Mouse (Mus musculus) forebrain, embryonic 14.5 days (tissue): Measurements from ENCODE around the gene Neurl1a. TPM values are rescaled to one million over a fixed set of nuclear protein-coding genes. Genes with fewer than 3 reads are reported as not detected.

Experiments used
- ATAC-seq: fragments of 200-750 bp; cut with Nextera tagmentation; 2 replicates; pipeline ENCODE4 v1.8.0; 2017; ENCODE audit warnings: mild to moderate bottlenecking, moderate library complexity
- DNase-seq: peaks from one replicate; pipeline ENCODE4 v3.0.0-alpha.2; 2015; ENCODE audit warnings: low spot score
- H3K27ac ChIP-seq: fragments of 300-500 bp; sonication (generic); 2 replicates; pipeline ENCODE4 v1.5.1; 2014; ENCODE audit warnings: low read depth, mild to moderate bottlenecking, control low read depth, low read length, moderate library complexity
- H3K27me3 ChIP-seq: fragments of 300-500 bp; sonication (generic); replicated peaks from 2 replicates; pipeline ENCODE4 v1.6.1; 2014; ENCODE audit warnings: low read length, control low read depth, mixed read lengths; ENCODE audit not compliant: control insufficient read depth, insufficient read depth
- H3K36me3 ChIP-seq: fragments of 300-500 bp; sonication (generic); 2 replicates; pipeline ENCODE4 v1.6.1; 2014; ENCODE audit warnings: low read length, control low read depth; ENCODE audit not compliant: control insufficient read depth, insufficient read depth
- H3K4me1 ChIP-seq: fragments of 300-500 bp; sonication (generic); 2 replicates; pipeline ENCODE4 v1.6.1; 2014; ENCODE audit warnings: antibody characterized with exemption, low read length, control low read depth; ENCODE audit not compliant: control insufficient read depth, insufficient read depth
- H3K4me2 ChIP-seq: fragments of 300-500 bp; sonication (generic); 2 replicates; pipeline ENCODE4 v1.6.1; 2014; ENCODE audit warnings: mild to moderate bottlenecking, control low read depth, low read length
- H3K4me3 ChIP-seq: fragments of 300-500 bp; sonication (generic); 2 replicates; pipeline ENCODE4 v1.5.1; 2014; ENCODE audit warnings: low read depth, low read length, control low read depth
- H3K9ac ChIP-seq: fragments of 300-500 bp; sonication (generic); 2 replicates; pipeline ENCODE4 v1.6.1; 2014; ENCODE audit warnings: mild to moderate bottlenecking, low read length, control low read depth, moderate library complexity
- H3K9me3 ChIP-seq: fragments of 300-500 bp; sonication (generic); replicated peaks from 2 replicates; pipeline ENCODE4 v1.6.1; 2016; ENCODE audit warnings: low read length, control low read depth, mixed read lengths; ENCODE audit not compliant: control insufficient read depth
- WGBS: fragments of 180-500 bp; shearing (Covaris S2); extraction: QIAGEN DNeasy Blood & Tissue Kit; methylation state at CpG from one replicate; pipeline ENCODE4 v1.1.7; 2014; 5-methylcytosine and 5-hydroxymethylcytosine counted together
- polyA plus RNA-seq: library from polyadenylated mRNA; unstranded; fragments of >200 nt; fragmentation: Nextera tagmentation; extraction: Ambion mirVana; gene quantifications from 2 replicates; pipeline ENCODE4 v1.2.1, GENCODE M21; 2014

Neurl1a gene
- polyA plus RNA-seq, 1 experiment from 2014 or later, result 3.7 TPM

- WGBS, result 83% methylated on average over 13 of the region's 13 CpGs
- Histone ChIP-seq H3K4me2 (no peak overlapping the region), H3K4me3 (no peak overlapping the region), H3K9ac (no peak overlapping the region), H3K9me3 (no peaks in the 10 kb centered on the region), H3K27ac (no peak overlapping the region), H3K27me3 (no peaks in the 10 kb centered on the region), H3K4me1 (no peaks in the 10 kb centered on the region), H3K36me3 (no peaks in the 10 kb centered on the region)
- DNase-seq, result no peak
- ATAC-seq, result no peak
Observed at GRCm38 (mm10) chr19:47198671-47199350, 20.2 kb downstream of the Neurl1a start.

DNA sequence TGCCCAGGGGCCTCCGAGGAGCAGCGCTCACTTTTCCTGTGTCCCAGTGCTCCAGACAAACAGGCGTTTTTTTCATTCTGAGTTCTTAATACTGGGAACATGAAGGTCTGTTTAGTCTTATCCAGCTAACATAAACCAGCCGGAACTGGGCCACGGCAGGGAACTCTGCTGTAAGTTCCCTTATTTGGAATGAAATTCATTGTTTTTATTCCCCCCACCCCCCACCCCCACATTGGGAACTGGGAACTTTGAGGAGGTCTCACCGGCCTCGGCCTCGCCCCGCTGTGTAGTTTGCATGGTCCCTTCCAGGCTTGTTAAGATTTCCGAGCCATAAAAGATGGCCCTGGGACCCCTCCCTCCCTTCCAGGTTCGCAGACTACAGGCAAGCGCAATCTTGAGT, 23.4 kb downstream of the Neurl1a start:
- ATAC-seq (no peak), DNase-seq (no peak)
- no peaks in the 10 kb centered on the region for H3K9me3 ChIP-seq
- H3K4me1 ChIP-seq, result no peaks in the 10 kb centered on the region
- H3K27me3 ChIP-seq, result no peaks in the 10 kb centered on the region
- H3K36me3 ChIP-seq, result no peaks in the 10 kb centered on the region
- no peak overlapping the region for H3K4me2 ChIP-seq
- no peak overlapping the region for H3K4me3 ChIP-seq
- H3K9ac ChIP-seq, result no peak overlapping the region
- no peak overlapping the region for H3K27ac ChIP-seq
- WGBS, result 66% methylated on average over 12 of the region's 12 CpGs

GRCm38 (mm10) chr19:47202429-47202828, 23.8 kb downstream of the Neurl1a start:
- no peak for DNase-seq
- Histone ChIP-seq H3K27ac (no peak overlapping the region), H3K27me3 (no peaks in the 10 kb centered on the region), H3K4me2 (no peak overlapping the region), H3K36me3 (no peaks in the 10 kb centered on the region), H3K9me3 (no peaks in the 10 kb centered on the region), H3K4me1 (no peaks in the 10 kb centered on the region), H3K4me3 (no peak overlapping the region), H3K9ac (no peak overlapping the region)
- ATAC-seq, result no peak
- WGBS, result 77% methylated on average over 6 of the region's 6 CpGs

- H3K4me1 ChIP-seq, result no peaks in the 10 kb centered on the region
- no peak overlapping the region for H3K4me3 ChIP-seq
- H3K27me3 ChIP-seq, result no peaks in the 10 kb centered on the region
- no peaks in the 10 kb centered on the region for H3K9me3 ChIP-seq
- H3K4me2 ChIP-seq, result no peak overlapping the region
- WGBS, result 92% methylated on average over 6 of the region's 6 CpGs
- no peak overlapping the region for H3K9ac ChIP-seq
- H3K27ac ChIP-seq, result no peak overlapping the region
- H3K36me3 ChIP-seq, result no peaks in the 10 kb centered on the region
- DNase-seq (no peak), ATAC-seq (no peak)
Observed at GRCm38 (mm10) chr19:47203042-47203441, 24.4 kb downstream of the Neurl1a start.

DNA sequence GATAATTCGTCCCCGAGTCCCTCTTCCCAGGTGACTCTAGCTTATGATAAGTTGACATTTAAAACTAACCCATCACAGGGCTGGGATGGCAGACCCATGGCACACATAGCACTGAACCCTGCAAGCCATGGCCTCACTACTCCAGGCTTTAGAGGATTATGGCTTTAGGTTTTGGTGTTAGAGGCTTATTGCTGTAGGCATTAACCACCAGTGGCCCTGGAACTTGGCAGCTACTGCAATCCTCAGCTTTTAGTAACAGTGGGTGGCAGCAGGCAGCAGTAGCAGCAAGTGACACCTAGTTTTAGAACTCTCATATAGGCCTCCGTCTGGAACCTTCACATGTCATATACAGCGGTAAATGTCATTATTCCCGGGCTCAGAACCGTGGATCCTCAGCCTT, 26.0 kb downstream of the Neurl1a start:
- no peak overlapping the region for H3K9ac ChIP-seq
- H3K4me1 ChIP-seq, result no peaks in the 10 kb centered on the region
- no peaks in the 10 kb centered on the region for H3K36me3 ChIP-seq
- DNase-seq (no peak), ATAC-seq (no peak)
- no peaks in the 10 kb centered on the region for H3K27me3 ChIP-seq
- no peak overlapping the region for H3K4me3 ChIP-seq
- H3K9me3 ChIP-seq, result no peaks in the 10 kb centered on the region
- 90% methylated on average over 6 of the region's 6 CpGs for WGBS
- H3K4me2 ChIP-seq, result no peak overlapping the region
- H3K27ac ChIP-seq, result no peak overlapping the region

GRCm38 (mm10) chr19:47206126-47206525, 27.5 kb downstream of the Neurl1a start:
- Histone ChIP-seq H3K27me3 (no peaks in the 10 kb centered on the region), H3K4me3 (no peak overlapping the region), H3K9ac (no peak overlapping the region), H3K4me2 (no peak overlapping the region), H3K9me3 (no peaks in the 10 kb centered on the region), H3K27ac (no peak overlapping the region), H3K4me1 (no peaks in the 10 kb centered on the region), H3K36me3 (no peaks in the 10 kb centered on the region)
- no peak for DNase-seq
- 91% methylated on average over 1 of the region's 1 CpGs for WGBS
- ATAC-seq, result no peak

DNA sequence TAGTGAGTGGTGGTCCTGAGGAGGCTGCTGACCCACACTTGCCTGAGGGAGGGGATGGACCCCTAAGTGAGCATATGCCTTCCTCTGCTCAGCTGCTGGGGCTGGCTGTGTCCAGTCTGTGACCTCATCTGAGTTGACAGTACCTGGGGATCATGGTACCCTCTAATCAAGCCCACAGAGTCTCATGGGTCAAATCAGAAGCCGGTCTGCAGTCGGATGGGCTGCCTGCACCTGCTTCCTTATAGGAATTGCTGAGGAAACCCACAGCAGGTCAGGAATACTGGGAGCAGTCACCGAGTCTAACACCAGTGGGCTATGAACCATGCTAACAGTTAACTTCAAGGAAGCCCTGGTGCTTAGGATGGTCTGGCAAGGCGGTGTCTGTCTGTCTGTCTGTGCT, 31.8 kb downstream of the Neurl1a start:
- ATAC-seq (no peak), DNase-seq (no peak)
- Histone ChIP-seq H3K27me3 (no peaks in the 10 kb centered on the region), H3K36me3 (no peaks in the 10 kb centered on the region), H3K4me1 (0 out of 2 replicates have a peak, but pooled peaks cover 3% of the 10 kb centered on the region), H3K4me3 (no peak overlapping the region), H3K9ac (no peak overlapping the region), H3K27ac (no peak overlapping the region), H3K9me3 (no peaks in the 10 kb centered on the region), H3K4me2 (no peak overlapping the region)
- 94% methylated on average over 4 of the region's 4 CpGs for WGBS

GRCm38 (mm10) chr19:47211609-47212312, 33.1 kb downstream of the Neurl1a start:
- H3K36me3 ChIP-seq, result no peaks in the 10 kb centered on the region
- no peak overlapping the region for H3K4me2 ChIP-seq
- 66% methylated on average over 10 of the region's 10 CpGs for WGBS
- peak overlapping the region; percentile 81 for H3K27ac ChIP-seq
- no peak overlapping the region for H3K4me3 ChIP-seq
- DNase-seq (peak; percentile 78), ATAC-seq (peak; percentile 90)
- H3K9me3 ChIP-seq, result no peaks in the 10 kb centered on the region
- no peak overlapping the region for H3K9ac ChIP-seq
- no peaks in the 10 kb centered on the region for H3K27me3 ChIP-seq
- 0 out of 2 replicates have a peak, but pooled peaks cover 3% of the 10 kb centered on the region for H3K4me1 ChIP-seq

- Histone ChIP-seq H3K27me3 (no peaks in the 10 kb centered on the region), H3K4me2 (no peak overlapping the region), H3K27ac (peak overlapping the region; percentile 81), H3K36me3 (no peaks in the 10 kb centered on the region), H3K4me3 (no peak overlapping the region), H3K9me3 (no peaks in the 10 kb centered on the region), H3K4me1 (0 out of 2 replicates have a peak, but pooled peaks cover 3% of the 10 kb centered on the region), H3K9ac (no peak overlapping the region)
- DNase-seq, result no peak
- peak; percentile 24; the same call in 1 of the 2 replicates for ATAC-seq
- WGBS, result 84% methylated on average over 7 of the region's 7 CpGs
Observed at GRCm38 (mm10) chr19:47212401-47212800, 33.8 kb downstream of the Neurl1a start.
